Mouse (Mus musculus) heart, postnatal 0 days (tissue): ENCODE measurements around the gene Oxct1.

ENCODE experiments used
- CTCF ChIP-seq: IDR thresholded peaks from 2 replicates; pipeline ENCODE4 v1.5.1; 2016; ENCODE audit warnings: antibody characterized with exemption, control low read depth, low read depth
- EP300 ChIP-seq: IDR thresholded peaks from 2 replicates; pipeline ENCODE4 v1.6.1; 2016; ENCODE audit warnings: antibody characterized with exemption, low read depth

GRCm38 (mm10) chr15:4000536-4000935 is 25.6 kb upstream of the Oxct1 start:
- TF ChIP-seq CTCF: no peak
- no peak for TF ChIP-seq EP300
